Mouse (Mus musculus): ENCODE data around the gene Calm1.

Gene Calm1

GRCm38 (mm10) chr12:100185897-100186296 is 13.3 kb upstream of the Calm1 start:
- ChIA-PET CTCF (interaction anchor here in 3 of 4 experiments (0.6 to 2.9 kb wide), 3 partner anchors 15 to 61 kb away, joined by 3 to 15 read pairs (median 9); no protein-coding TSS in a partner anchor), POLR2A (interaction anchor here (0.5 to 8.5 kb wide), 20 partner anchors 8 to 297 kb away, joined by 3 to 216 read pairs (median 8); partner anchors contain the start of genes Calm1 (in 2 of the 4) and Nrde2 (in 1 of the 4))

GRCm38 (mm10) chr12:100186376-100186775 is 12.9 kb upstream of the Calm1 start:
- ChIA-PET POLR2A (interaction anchor here (0.6 to 8.5 kb wide), 35 partner anchors 8 to 1157 kb away, joined by 3 to 216 read pairs (median 5); partner anchors contain the start of genes Calm1 (in 2 of the 4), Kcnk13 (in 1 of the 4) and Nrde2 (in 1 of the 4)), CTCF (interaction anchor here in 3 of 4 experiments (0.6 to 2.9 kb wide), 6 partner anchors 12 to 61 kb away, joined by 3 to 15 read pairs (median 6); partner anchors contain the start of gene Calm1 (in 1 of the 3))

GRCm38 (mm10) chr12:100187013-100187755 is 12.1 kb upstream of the Calm1 start:
- ChIA-PET POLR2A (interaction anchor here (0.6 to 8.5 kb wide), 79 partner anchors 8 to 1158 kb away, joined by 3 to 216 read pairs (median 4); partner anchors contain the start of genes Calm1 (in 4 of the 4), Nrde2 (in 2 of the 4), Kcnk13 (in 1 of the 4) and Psmc1 (in 1 of the 4)), CTCF (interaction anchor here in 3 of 4 experiments (0.5 to 2.9 kb wide), 16 partner anchors 11 to 689 kb away, joined by 3 to 15 read pairs (median 4); partner anchors contain the start of genes Calm1 (in 1 of the 3) and Nrde2 (in 1 of the 3))

- POLR2A ChIA-PET = interaction anchor here (0.6 to 8.5 kb wide), 70 partner anchors 8 to 1159 kb away, joined by 3 to 216 read pairs (median 4); partner anchors contain the start of genes Calm1 (in 4 of the 4), Nrde2 (in 3 of the 4), Kcnk13 (in 1 of the 4) and Psmc1 (in 1 of the 4)
- CTCF ChIA-PET = interaction anchor here in 3 of 4 experiments (0.5 to 2.9 kb wide), 13 partner anchors 10 to 690 kb away, joined by 3 to 15 read pairs (median 5); partner anchors contain the start of genes Calm1 (in 1 of the 3) and Nrde2 (in 1 of the 3)
These were observed 11.3 kb upstream of the Calm1 start for GRCm38 (mm10) chr12:100187756-100188430.

GRCm38 (mm10) chr12:100190802-100191201 is 8.4 kb upstream of the Calm1 start:
- ChIA-PET CTCF (interaction anchor here in 1 of 4 experiments (0.6 kb wide), 1 partner anchor 15 kb away, joined by 3 read pairs; no protein-coding TSS in a partner anchor), POLR2A (interaction anchor here in 3 of 4 experiments (0.6 to 8.5 kb wide), 10 partner anchors 8 to 894 kb away, joined by 3 to 216 read pairs (median 6); partner anchors contain the start of gene Calm1 (in 3 of the 3))

- POLR2A ChIA-PET = interaction anchor here (0.6 to 11.2 kb wide), 5 partner anchors 9 to 69 kb away, joined by 3 to 158 read pairs (median 4); no protein-coding TSS in a partner anchor
- CTCF ChIA-PET = interaction anchor here in 1 of 4 experiments (0.6 kb wide), 1 partner anchor 216 kb away, joined by 6 read pairs; no protein-coding TSS in a partner anchor
These were observed 5.1 kb upstream of the Calm1 start for GRCm38 (mm10) chr12:100194181-100194580.

GRCm38 (mm10) chr12:100196786-100197185 is 2.4 kb upstream of the Calm1 start:
- ChIA-PET CTCF (no interaction called here), POLR2A (interaction anchor here in 3 of 4 experiments (1.0 to 17.0 kb wide), 5 partner anchors 7 to 37 kb away, joined by 4 to 216 read pairs (median 11); partner anchors contain the start of gene Nrde2 (in 1 of the 3))

- ChIA-PET POLR2A (interaction anchor here (0.5 to 17.0 kb wide), 51 partner anchors 10 to 1197 kb away, joined by 3 to 216 read pairs (median 4); partner anchors contain the start of gene Nrde2 (in 1 of the 4)), CTCF (interaction anchor here in 2 of 4 experiments (0.6 to 2.8 kb wide), 11 partner anchors 8 to 1447 kb away, joined by 3 to 19 read pairs (median 5); no protein-coding TSS in a partner anchor)
These were observed 833 bp downstream of the Calm1 start for GRCm38 (mm10) chr12:100199891-100200644.

- ChIA-PET CTCF (interaction anchor here (0.8 to 3.0 kb wide), 25 partner anchors 9 to 335 kb away, joined by 3 to 19 read pairs (median 4); partner anchors contain the start of gene Nrde2 (in 1 of the 4)), POLR2A (interaction anchor here (0.5 to 17.0 kb wide), 49 partner anchors 10 to 333 kb away, joined by 3 to 216 read pairs (median 4); partner anchors contain the start of gene Nrde2 (in 1 of the 4))
These were observed 1.6 kb downstream of the Calm1 start for GRCm38 (mm10) chr12:100200645-100201362.

GRCm38 (mm10) chr12:100201363-100201711 is 2.1 kb downstream of the Calm1 start:
- ChIA-PET CTCF (interaction anchor here (0.5 to 3.0 kb wide), 38 partner anchors 9 to 1133 kb away, joined by 3 to 19 read pairs (median 4); partner anchors contain the start of gene Nrde2 (in 1 of the 4)), POLR2A (interaction anchor here (0.8 to 17.0 kb wide), 43 partner anchors 11 to 333 kb away, joined by 3 to 216 read pairs (median 4); partner anchors contain the start of gene Nrde2 (in 1 of the 4))

GRCm38 (mm10) chr12:100201838-100202237 is 2.6 kb downstream of the Calm1 start:
- POLR2A ChIA-PET = interaction anchor here in 3 of 4 experiments (0.9 to 17.0 kb wide), 30 partner anchors 12 to 318 kb away, joined by 3 to 216 read pairs (median 4); partner anchors contain the start of gene Nrde2 (in 2 of the 3)
- CTCF ChIA-PET = interaction anchor here (0.5 to 3.0 kb wide), 41 partner anchors 8 to 1133 kb away, joined by 3 to 19 read pairs (median 4); partner anchors contain the start of gene Nrde2 (in 1 of the 4)

- ChIA-PET POLR2A (interaction anchor here in 3 of 4 experiments (0.7 to 17.0 kb wide), 26 partner anchors 10 to 236 kb away, joined by 3 to 216 read pairs (median 4); partner anchors contain the start of gene Nrde2 (in 1 of the 3)), CTCF (interaction anchor here (0.7 to 3.0 kb wide), 5 partner anchors 11 to 275 kb away, joined by 3 to 13 read pairs (median 3); no protein-coding TSS in a partner anchor)
These were observed 4.5 kb downstream of the Calm1 start for GRCm38 (mm10) chr12:100203759-100204158.

GRCm38 (mm10) chr12:100205156-100205555 is 5.9 kb downstream of the Calm1 start:
- CTCF ChIA-PET = no interaction called here

GRCm38 (mm10) chr12:100206521-100206920 is 7.3 kb downstream of the Calm1 start:
- CTCF ChIA-PET = no interaction called here

More at GRCm38 (mm10) chr12:100205156-100205555, 5.9 kb downstream of the Calm1 start:
- POLR2A ChIA-PET = interaction anchor here in 2 of 4 experiments (0.6 to 17.0 kb wide), 8 partner anchors 9 to 219 kb away, joined by 3 to 216 read pairs (median 7); no protein-coding TSS in a partner anchor

GRCm38 (mm10) chr12:100206926-100207325 is 7.7 kb downstream of the Calm1 start:
- ChIA-PET CTCF (no interaction called here), POLR2A (interaction anchor here in 1 of 4 experiments (1.1 to 17.0 kb wide), 3 partner anchors 11 to 79 kb away, joined by 3 to 216 read pairs (median 24); no protein-coding TSS in a partner anchor)

More at GRCm38 (mm10) chr12:100206521-100206920, 7.3 kb downstream of the Calm1 start:
- POLR2A ChIA-PET = interaction anchor here in 1 of 4 experiments (1.2 to 17.0 kb wide), 3 partner anchors 11 to 20 kb away, joined by 3 to 216 read pairs (median 24); no protein-coding TSS in a partner anchor

Data from embryonic stem cell, embryonic (primary cell).